Mouse (Mus musculus) C2C12 (cell line): ENCODE measurements around the gene Ccdc153.

Source experiments
- CEBPB ChIP-seq: IDR thresholded peaks from one replicate; pipeline ENCODE4 v1.6.1; 2011; ENCODE audit warnings: low read depth, mild to moderate bottlenecking, control low read depth, moderate library complexity
- CTCF ChIP-seq: IDR thresholded peaks from one replicate; pipeline ENCODE4 v1.5.1; 2011; ENCODE audit not compliant: control insufficient read depth, insufficient read depth, insufficient read length
- FOSL1 ChIP-seq: IDR thresholded peaks from one replicate; pipeline ENCODE4 v1.8.0; 2011; ENCODE audit warnings: mild to moderate bottlenecking, low read length; ENCODE audit not compliant: poor library complexity, insufficient read depth, severe bottlenecking
- MAX ChIP-seq: IDR thresholded peaks from one replicate; pipeline ENCODE4 v1.6.1; 2011; ENCODE audit warnings: mild to moderate bottlenecking, control low read depth
- MYOG ChIP-seq: IDR thresholded peaks from one replicate; pipeline ENCODE4 v1.6.1; 2011; ENCODE audit not compliant: control insufficient read depth, insufficient read length; ENCODE audit errors: extremely low read depth
- USF1 ChIP-seq: IDR thresholded peaks from one replicate; pipeline ENCODE4 v1.6.1; 2011; ENCODE audit warnings: low read depth, mild to moderate bottlenecking, control low read depth, moderate library complexity

GRCm38 (mm10) chr9:44251314-44251713 lies 10.8 kb downstream of the Ccdc153 start, which contains the start of gene Pdzd3:
- TF ChIP-seq CEBPB (no peak), CTCF (no peak), MAX (no peak), USF1 (no peak), MYOG (no peak), FOSL1 (no peak)
